Mouse (Mus musculus) urinary bladder, adult 2 months (tissue): ENCODE results near the gene Gm28035. TPM values are rescaled to one million over a fixed set of nuclear protein-coding genes. Genes with fewer than 3 reads are reported as not detected.

Experiments used
- DNase-seq: peaks from one replicate; pipeline ENCODE4 v3.0.0; 2022; ENCODE audit warnings: low spot score
- polyA plus RNA-seq: library from polyadenylated mRNA; depleted of rRNA; stranded (reverse); fragments of >200 nt; gene quantifications from 2 replicates; pipeline ENCODE4 v1.2.3, GENCODE M21; 2012; rRNA removed

Gene Gm28035
- 4.1 and 5.4 TPM in 2 replicates for polyA plus RNA-seq

DNA sequence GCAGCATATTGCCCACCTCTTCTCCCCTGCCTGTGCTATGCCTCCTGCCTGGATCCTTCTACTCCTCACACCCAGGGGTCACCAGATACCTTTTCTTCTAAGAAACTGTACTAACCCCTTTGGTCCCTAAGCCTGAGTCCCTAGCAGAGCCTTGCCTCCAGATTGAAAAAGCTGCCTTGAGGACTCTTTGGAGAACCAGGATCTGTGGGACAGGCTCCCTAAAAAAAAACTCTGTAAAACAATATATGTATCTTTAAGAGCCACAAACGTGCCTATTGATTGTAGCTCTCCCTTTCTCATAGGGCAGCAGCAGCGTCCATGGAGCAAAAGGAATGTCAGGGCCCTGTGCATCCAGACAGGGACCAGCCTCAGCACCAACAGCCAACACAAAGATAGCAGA, at the start of gene Gm28035:
Gene Gm28035, plus strand, starts transcription at position 301 of the 400 bp plus-strand sequence.
- no peak for DNase-seq

- DNase-seq = no peak
These were observed 48.4 kb upstream of the Gm28035 start for GRCm38 (mm10) chr2:30191790-30192580.

DNA sequence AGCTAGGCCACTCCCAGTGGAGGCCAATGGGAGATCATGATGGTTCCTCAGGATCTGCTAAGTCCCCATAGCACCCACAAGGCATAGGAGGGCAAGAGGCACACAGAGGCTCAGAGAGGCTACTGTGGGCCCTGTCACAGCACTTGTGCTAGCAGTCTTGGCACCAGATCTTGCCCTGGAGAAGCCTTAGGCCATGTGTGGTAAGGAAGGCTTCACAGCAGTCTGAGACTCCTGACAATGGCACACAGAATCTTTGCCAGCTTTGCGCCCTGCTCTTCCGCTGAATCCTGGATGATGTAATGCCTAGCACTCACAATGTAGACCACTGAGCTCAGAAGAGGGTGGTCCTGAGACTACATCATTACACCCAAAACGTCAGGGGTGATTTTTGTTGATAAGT, 45.7 kb upstream of the Gm28035 start:
- no peak for DNase-seq

DNA sequence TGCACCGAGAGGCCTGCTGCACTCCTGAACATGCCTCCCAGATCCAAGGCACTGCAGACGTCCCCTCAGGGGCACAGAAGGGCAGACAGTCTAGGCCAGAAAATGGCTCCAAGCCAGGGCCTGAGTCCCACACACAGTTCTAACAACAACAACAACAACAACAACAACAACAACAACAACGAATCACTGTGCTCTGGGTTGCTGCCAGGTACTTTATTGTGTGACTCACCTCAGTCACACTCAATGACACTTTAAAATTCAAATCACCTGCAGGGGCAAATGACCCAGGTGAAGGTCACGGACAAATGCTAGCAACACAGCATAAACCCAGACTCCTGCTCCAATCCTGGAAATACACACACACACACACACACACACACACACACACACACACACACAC, 42.3 kb upstream of the Gm28035 start:
- no peak for DNase-seq

GRCm38 (mm10) chr2:30199984-30200383, 40.4 kb upstream of the Gm28035 start:
- no peak for DNase-seq

GRCm38 (mm10) chr2:30200388-30200925, 39.9 kb upstream of the Gm28035 start:
- DNase-seq = no peak

GRCm38 (mm10) chr2:30203439-30203838, 36.9 kb upstream of the Gm28035 start:
- DNase-seq = no peak

DNA sequence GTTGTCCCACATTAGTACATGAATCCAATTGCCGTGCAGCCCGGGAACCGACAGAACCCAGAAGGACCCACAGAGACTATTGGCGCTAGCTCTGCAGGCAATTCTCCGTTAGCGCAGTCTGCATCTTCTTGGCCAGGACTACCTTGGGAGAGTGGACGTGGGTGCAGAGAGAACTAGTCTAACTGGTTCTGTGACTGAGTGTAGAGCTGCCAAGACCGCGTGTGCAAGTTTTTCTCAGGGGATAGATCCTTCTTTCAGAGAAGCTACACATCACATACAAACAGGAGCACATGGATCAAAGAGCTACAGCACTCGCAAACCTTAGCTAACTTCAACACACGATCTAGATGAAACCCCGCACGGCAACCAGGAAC, 35.1 kb upstream of the Gm28035 start:
- DNase-seq = no peak

- peak; percentile 76 for DNase-seq
These were observed 34.6 kb upstream of the Gm28035 start, which contains the start of gene Kyat1 for GRCm38 (mm10) chr2:30205629-30206357. Gene Kyat1 (minus strand): TSS chr2:30205847.

- DNase-seq = no peak
These were observed 33.0 kb upstream of the Gm28035 start for GRCm38 (mm10) chr2:30207401-30207800.

DNA sequence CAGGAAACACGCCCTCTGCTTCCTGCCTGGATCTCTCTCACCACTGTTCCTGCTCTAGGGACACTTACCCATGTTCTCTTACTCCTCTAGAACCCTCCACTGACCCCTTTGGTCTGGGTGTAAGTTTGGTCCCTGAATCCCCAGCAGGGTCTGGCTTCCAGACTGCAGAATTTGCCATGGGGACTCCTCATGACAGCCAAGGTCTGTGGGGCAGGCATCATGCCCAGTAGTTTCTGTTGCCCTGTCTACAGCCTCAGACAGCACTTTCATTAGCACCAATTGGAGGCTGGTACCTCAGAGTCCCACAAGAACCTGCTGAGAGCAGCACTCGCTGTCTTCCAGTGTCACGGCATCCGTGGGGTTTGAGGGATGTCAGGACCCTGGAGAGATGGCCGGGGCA, 32.5 kb upstream of the Gm28035 start:
- DNase-seq = no peak

- no peak for DNase-seq
These were observed 28.8 kb upstream of the Gm28035 start for GRCm38 (mm10) chr2:30211408-30212168.

DNA sequence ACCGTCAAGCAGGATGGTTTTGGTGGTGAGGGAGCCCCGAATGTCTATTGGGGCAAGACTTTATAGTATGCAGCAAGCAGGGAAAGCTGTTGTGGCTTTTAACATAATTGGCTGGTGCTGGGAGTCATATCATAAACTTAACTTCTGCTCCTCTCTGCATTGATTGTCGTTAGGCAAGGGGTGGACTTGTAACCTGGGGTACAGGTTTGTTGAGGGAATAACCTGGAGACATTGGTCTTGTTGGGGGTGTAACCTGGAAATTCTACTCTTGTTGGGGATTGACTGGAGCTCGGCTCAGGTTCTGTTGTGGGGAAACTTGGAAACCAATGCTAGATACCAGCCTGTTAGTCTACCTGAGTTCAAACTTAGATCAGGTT, 28.2 kb upstream of the Gm28035 start:
- no peak for DNase-seq

GRCm38 (mm10) chr2:30212951-30213350, 27.4 kb upstream of the Gm28035 start:
- no peak for DNase-seq

DNA sequence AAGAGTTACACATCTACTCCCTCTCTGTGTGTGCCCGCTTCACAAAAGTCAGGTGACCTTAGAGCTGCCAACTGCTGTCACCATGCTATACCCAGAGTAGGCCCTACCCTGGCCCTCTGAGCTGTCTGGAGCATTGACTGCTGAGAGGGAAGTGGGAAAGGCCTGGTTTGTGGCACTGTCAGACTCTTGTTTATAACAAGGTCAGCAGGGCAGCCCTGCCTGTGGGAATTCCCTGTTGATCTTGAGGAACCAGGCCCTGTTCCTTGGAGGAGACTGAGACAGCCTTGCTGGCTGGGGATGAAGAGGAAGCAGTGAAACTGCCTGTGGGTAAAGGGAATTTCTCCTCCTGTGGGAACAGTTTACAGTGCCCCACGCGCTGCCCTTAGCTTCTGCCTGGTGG, 25.6 kb upstream of the Gm28035 start:
- no peak for DNase-seq

GRCm38 (mm10) chr2:30215493-30215892, 24.9 kb upstream of the Gm28035 start:
- DNase-seq = no peak

DNA sequence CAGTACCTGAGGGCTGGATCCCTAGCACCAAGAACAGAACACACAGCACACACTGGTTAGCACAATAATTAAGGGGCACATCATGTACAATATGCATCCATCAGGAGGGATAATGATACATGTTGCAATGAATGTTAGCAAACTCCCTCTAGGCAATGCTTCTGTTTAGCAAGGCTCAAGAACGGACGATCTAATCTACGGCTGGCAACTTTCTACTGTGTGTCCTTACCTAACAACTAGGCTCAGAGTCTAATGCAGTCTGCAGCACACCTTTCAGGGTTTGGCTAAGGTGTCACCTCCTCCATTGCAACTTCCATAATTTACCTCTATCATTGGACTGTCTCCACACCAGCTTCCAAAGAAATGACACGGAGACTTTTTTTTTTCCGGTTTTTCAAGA, 24.1 kb upstream of the Gm28035 start:
- DNase-seq = no peak

GRCm38 (mm10) chr2:30235593-30235992, 4.8 kb upstream of the Gm28035 start:
- DNase-seq = no peak

GRCm38 (mm10) chr2:30236426-30237198, 3.8 kb upstream of the Gm28035 start:
- DNase-seq = no peak

DNA sequence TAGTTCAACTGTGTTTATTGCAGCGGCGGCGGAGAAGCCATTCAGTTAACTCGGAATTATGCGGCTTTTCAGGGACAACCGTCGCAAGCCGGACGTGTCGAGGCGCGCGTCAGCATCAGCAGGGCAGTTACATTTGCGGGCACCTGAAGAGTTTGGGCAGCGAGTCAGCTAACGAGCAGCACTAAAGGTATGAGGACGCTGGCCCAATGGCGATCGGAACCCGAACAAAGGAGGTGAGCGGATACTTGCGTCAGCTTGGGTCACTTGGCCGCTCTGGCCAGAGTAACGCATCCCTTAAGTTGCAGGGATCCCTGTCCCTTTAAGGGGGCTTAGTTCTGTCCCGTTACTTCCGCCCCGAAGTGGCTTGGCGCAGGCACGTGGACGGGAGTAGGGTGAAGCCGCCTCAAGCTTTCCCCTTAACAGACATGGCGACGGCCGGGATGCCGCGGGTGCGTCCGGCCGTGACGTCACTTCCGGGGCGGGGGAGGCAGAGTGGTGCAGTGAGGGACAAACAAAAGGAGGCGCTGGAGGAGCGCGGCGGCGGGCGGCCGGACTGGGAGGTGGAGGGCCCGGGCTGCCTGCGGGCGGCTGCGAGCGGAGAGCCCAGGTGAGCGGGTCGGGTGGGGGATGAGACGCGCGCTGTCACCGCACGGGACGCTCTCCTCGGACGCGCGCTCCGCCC, 3.0 kb upstream of the Gm28035 start, which contains the start of gene Lrrc8a:
Gene Lrrc8a, plus strand, starts transcription at position 517 of the 682 bp plus-strand sequence.
- DNase-seq = peak; percentile 100

DNA sequence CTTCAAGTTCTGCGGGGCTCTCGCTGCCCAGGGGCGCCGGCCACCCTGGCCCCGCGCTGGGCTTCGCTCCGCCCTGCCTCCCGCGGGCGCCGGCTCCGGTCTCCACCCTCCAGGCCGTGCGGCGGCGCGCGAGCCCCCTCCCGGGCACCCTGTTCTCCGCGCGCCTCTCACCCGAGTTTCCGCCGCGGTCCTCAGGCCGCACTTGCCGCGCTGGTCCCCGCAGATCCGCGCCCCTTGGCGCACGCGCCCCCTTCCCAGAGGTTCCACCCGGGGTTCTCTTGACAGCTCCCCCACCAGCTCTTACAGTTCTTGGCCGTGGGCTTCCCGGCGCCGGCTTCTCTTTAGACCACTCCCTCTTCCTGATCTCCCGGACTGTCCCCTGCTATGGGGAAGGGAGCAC, 2.5 kb upstream of the Gm28035 start:
- DNase-seq = peak; percentile 73
